9 mouse cellular contexts compared by ENCODE assay signal in genomic region chr3:68403783-68404217, GRCm38 (mm10).
DNase-seq lines count a peak whose midpoint lies in the region; ATAC-seq and TF ChIP-seq lines count a peak whose summit lies in the region.
"Had no signal": no experiment of that assay in that cellular context is flagged by ENCODE, and none has a peak within 500 bp of the region (broad histone marks: within the 10 kb centered on the region; RNA-seq: fewer than 3 reads in every experiment).

No protein-coding gene starts in this region.

- peaks cover 28% of the 10 kb centered on the region for H3K4me1 ChIP-seq in forebrain, embryonic 15.5 days
- peaks cover 4% of the 10 kb centered on the region; the same call in 1 of the 2 replicates for H3K4me1 ChIP-seq in forebrain, embryonic 11.5 days (replicated peaks; ENCODE audit: control insufficient read depth, insufficient read depth, low read length)
- peaks cover 27% of the 10 kb centered on the region for H3K4me1 ChIP-seq in midbrain, embryonic 16.5 days (ENCODE audit: control insufficient read depth, insufficient read depth, low read length)
- no peaks in the 10 kb centered on the region for H3K4me1 ChIP-seq in thymus, adult 2 months (replicated peaks; ENCODE audit: control insufficient read depth, insufficient read depth, low read length)

- TF ChIP-seq CTCF in thymus, adult 2 months (IDR thresholded peaks at IDR 0.05; ENCODE audit: borderline replicate concordance, control insufficient read depth, extremely low read depth, insufficient read depth, low read length, poor library complexity), result no peak

- DNase-seq in forebrain, embryonic 11.5 days (ENCODE audit: low spot score), result no peak
- peak; percentile 30 for DNase-seq in brain, embryonic 18.5 days (ENCODE audit: low read depth, low spot score)
- peak; percentile 24 to 43 for DNase-seq in frontal cortex, postnatal 36 days (ENCODE audit: low spot score in 2 of 2)
- no peak for DNase-seq in liver
- no peak for DNase-seq in thymus, adult 2 months
- no peak for DNase-seq in adipocyte (ENCODE audit: low spot score)
- DNase-seq: lung, embryonic 14.5 days had no signal

- no peak for TF ChIP-seq POLR2A in thymus, adult 2 months (IDR thresholded peaks at IDR 0.05; ENCODE audit: control insufficient read depth, extremely low read depth, insufficient read depth, low read length, poor library complexity)

- WGBS in forebrain, embryonic 15.5 days, result 52% methylated on average over 2 of the region's 2 CpGs
- 80% methylated on average over 2 of the region's 2 CpGs for WGBS in forebrain, embryonic 11.5 days
- WGBS in midbrain, embryonic 16.5 days, result 48% methylated on average over 2 of the region's 2 CpGs
- 66% methylated on average over 2 of the region's 2 CpGs for WGBS in thymus, adult 2 months

- peak; percentile 46 for ATAC-seq in forebrain, embryonic 15.5 days (replicated peaks)
- no peak for ATAC-seq in forebrain, embryonic 11.5 days (replicated peaks; ENCODE audit: low FRiP score)
- peak; percentile 71 for ATAC-seq in midbrain, embryonic 16.5 days

- H3K27me3 ChIP-seq in forebrain, embryonic 15.5 days, result no peaks in the 10 kb centered on the region
- H3K27me3 ChIP-seq in forebrain, embryonic 11.5 days (ENCODE audit: control insufficient read depth, insufficient read depth, low read length), result no peaks in the 10 kb centered on the region
- H3K27me3 ChIP-seq in midbrain, embryonic 16.5 days (ENCODE audit: control insufficient read depth, insufficient read depth, low read depth, low read length), result no peaks in the 10 kb centered on the region
- H3K27me3 ChIP-seq in thymus, adult 2 months (ENCODE audit: control insufficient read depth, insufficient read depth, low read length), result no peaks in the 10 kb centered on the region

- no peak overlapping the region for H3K4me2 ChIP-seq in forebrain, embryonic 15.5 days (replicated peaks)
- H3K4me2 ChIP-seq in forebrain, embryonic 11.5 days (ENCODE audit: low read depth, low read length, severe bottlenecking), result no peak overlapping the region
- no peak overlapping the region for H3K4me2 ChIP-seq in midbrain, embryonic 16.5 days (ENCODE audit: low read length)
- H3K4me2 ChIP-seq: lung, embryonic 14.5 days had no signal

- no peaks in the 10 kb centered on the region for H3K36me3 ChIP-seq in forebrain, embryonic 15.5 days
- H3K36me3 ChIP-seq in forebrain, embryonic 11.5 days (ENCODE audit: control insufficient read depth, insufficient read depth, low read length), result no peaks in the 10 kb centered on the region
- no peaks in the 10 kb centered on the region for H3K36me3 ChIP-seq in midbrain, embryonic 16.5 days (ENCODE audit: control insufficient read depth, insufficient read depth, low read length)
- no peaks in the 10 kb centered on the region for H3K36me3 ChIP-seq in thymus, adult 2 months (ENCODE audit: control insufficient read depth, insufficient read depth, low read length)

- H3K9ac ChIP-seq in forebrain, embryonic 15.5 days (replicated peaks), result no peak overlapping the region
- H3K9ac ChIP-seq in forebrain, embryonic 11.5 days (ENCODE audit: low read length), result no peak overlapping the region
- no peak overlapping the region for H3K9ac ChIP-seq in midbrain, embryonic 16.5 days (ENCODE audit: low read depth, low read length)
- H3K9ac ChIP-seq: lung, embryonic 14.5 days had no signal

- no peaks in the 10 kb centered on the region for H3K9me3 ChIP-seq in forebrain, embryonic 15.5 days
- H3K9me3 ChIP-seq in forebrain, embryonic 11.5 days (ENCODE audit: control insufficient read depth, low read length), result no peaks in the 10 kb centered on the region
- no peaks in the 10 kb centered on the region for H3K9me3 ChIP-seq in midbrain, embryonic 16.5 days (replicated peaks; ENCODE audit: control insufficient read depth, low read length, poor library complexity, severe bottlenecking)

- H3K27ac ChIP-seq in forebrain, embryonic 15.5 days (replicated peaks), result peak overlapping the region; percentile 17; the same call in 1 of the 2 replicates
- no peak overlapping the region for H3K27ac ChIP-seq in forebrain, embryonic 11.5 days (ENCODE audit: low read depth, low read length)
- H3K27ac ChIP-seq in midbrain, embryonic 16.5 days (ENCODE audit: low read length), result peak overlapping the region; percentile 65; the same call in 1 of the 2 replicates
- H3K27ac ChIP-seq in thymus, adult 2 months (ENCODE audit: control insufficient read depth, insufficient read depth, low read length), result no peak overlapping the region

- no peak overlapping the region for H3K4me3 ChIP-seq in forebrain, embryonic 15.5 days
- H3K4me3 ChIP-seq in forebrain, embryonic 11.5 days (ENCODE audit: low read depth, low read length), result no peak overlapping the region
- no peak overlapping the region for H3K4me3 ChIP-seq in midbrain, embryonic 16.5 days (ENCODE audit: low read depth, low read length)
- no peak overlapping the region for H3K4me3 ChIP-seq in thymus, adult 2 months (ENCODE audit: control insufficient read depth, insufficient read depth, low read length)

Comparison
In these comparisons a context has a peak if more than half of its experiments do, and no peak if none do; other contexts are left out.
1. H3K27ac ChIP-seq: peak in forebrain, embryonic 15.5 days (single experiment) and midbrain, embryonic 16.5 days (single experiment); none in forebrain, embryonic 11.5 days (single experiment) and thymus, adult 2 months (single experiment).
2. DNase-seq: peak in brain, embryonic 18.5 days (single experiment) and frontal cortex, postnatal 36 days (2 of 2); none in forebrain, embryonic 11.5 days (single experiment), liver (single experiment), thymus, adult 2 months (single experiment) and adipocyte (single experiment).